In the genomic region with DNA sequence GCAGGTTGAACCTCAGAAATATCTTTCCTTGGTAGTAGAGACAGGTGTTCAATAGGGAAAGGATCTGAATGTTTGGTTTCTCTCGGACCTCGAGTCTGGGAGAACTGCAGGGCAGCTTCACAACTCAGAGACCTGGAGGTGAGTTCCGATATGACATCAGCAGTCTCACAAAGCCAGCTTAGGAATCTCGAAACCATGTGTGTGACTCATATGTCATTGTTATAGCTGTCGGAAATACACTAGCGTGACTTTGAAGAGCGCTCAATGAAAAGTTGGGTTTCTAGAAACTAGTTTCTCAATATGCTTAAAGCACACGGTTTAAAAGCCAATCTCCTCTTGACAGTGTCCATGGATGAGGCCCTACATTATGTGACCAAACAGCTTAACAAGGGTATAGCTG, we compare ENCODE assay signal across 27 mouse cellular contexts.
"Had no signal": no experiment of that assay in that cellular context is flagged by ENCODE, and none has a peak within 500 bp of the region (broad histone marks: within the 10 kb centered on the region; RNA-seq: fewer than 3 reads in every experiment).

No protein-coding gene starts in this region.

- ATAC-seq: forebrain, embryonic 13.5 days; forebrain, embryonic 14.5 days; forebrain, embryonic 15.5 days; forebrain, embryonic 16.5 days; forebrain, postnatal 0 days had no signal

- H3K4me2 ChIP-seq: embryonic facial prominence, embryonic 12.5 days; embryonic facial prominence, embryonic 13.5 days; embryonic facial prominence, embryonic 15.5 days; forebrain, embryonic 12.5 days; forebrain, embryonic 13.5 days; forebrain, embryonic 15.5 days had no signal

- H3K9ac ChIP-seq: embryonic facial prominence, embryonic 12.5 days; embryonic facial prominence, embryonic 13.5 days; embryonic facial prominence, embryonic 15.5 days; forebrain, embryonic 12.5 days; forebrain, embryonic 13.5 days; forebrain, embryonic 15.5 days; forebrain, postnatal 0 days had no signal

- H3K4me3 ChIP-seq: embryonic facial prominence, embryonic 10.5 days; embryonic facial prominence, embryonic 12.5 days; embryonic facial prominence, embryonic 13.5 days; embryonic facial prominence, embryonic 15.5 days; erythroblast, embryonic 14.5 days; forebrain, embryonic 10.5 days; forebrain, embryonic 12.5 days; forebrain, embryonic 13.5 days; forebrain, embryonic 15.5 days; gastrocnemius, adult 2 months; heart, adult 2 months had no signal

- H3K9me3 ChIP-seq: embryonic facial prominence, embryonic 10.5 days; embryonic facial prominence, embryonic 12.5 days; embryonic facial prominence, embryonic 13.5 days; embryonic facial prominence, embryonic 15.5 days; forebrain, embryonic 10.5 days; forebrain, embryonic 12.5 days; forebrain, embryonic 13.5 days; forebrain, embryonic 15.5 days had no signal

- H3K27ac ChIP-seq: embryonic facial prominence, embryonic 10.5 days; embryonic facial prominence, embryonic 12.5 days; embryonic facial prominence, embryonic 13.5 days; embryonic facial prominence, embryonic 15.5 days; forebrain, embryonic 10.5 days; forebrain, embryonic 12.5 days; forebrain, embryonic 13.5 days; forebrain, embryonic 15.5 days; gastrocnemius, adult 2 months; heart, adult 2 months had no signal

- DNase-seq: cerebellum, adult 8-10 months; cerebellum, adult 9-11 months; cerebellum, postnatal 10 days; cerebellum, postnatal 14 days; cerebellum, postnatal 25 days; cerebellum, postnatal 36 days; embryo, embryonic 11 days; forebrain, postnatal 0 days; gastrocnemius, adult 2 months; gastrocnemius, postnatal 10 days; gastrocnemius, postnatal 14 days; gastrocnemius, postnatal 25 days; gastrocnemius, postnatal 36 days; heart, adult 11 months; heart, adult 18-20 months; heart, adult 2 months had no signal

- H3K4me1 ChIP-seq: embryonic facial prominence, embryonic 10.5 days; embryonic facial prominence, embryonic 12.5 days; embryonic facial prominence, embryonic 13.5 days; embryonic facial prominence, embryonic 15.5 days; forebrain, embryonic 10.5 days; forebrain, embryonic 12.5 days; forebrain, embryonic 13.5 days; forebrain, embryonic 15.5 days had no signal

- H3K27me3 ChIP-seq: embryonic facial prominence, embryonic 12.5 days; embryonic facial prominence, embryonic 13.5 days; embryonic facial prominence, embryonic 15.5 days; forebrain, embryonic 12.5 days; forebrain, embryonic 13.5 days; forebrain, embryonic 15.5 days had no signal

- H3K36me3 ChIP-seq: embryonic facial prominence, embryonic 10.5 days; embryonic facial prominence, embryonic 12.5 days; embryonic facial prominence, embryonic 13.5 days; embryonic facial prominence, embryonic 15.5 days; forebrain, embryonic 10.5 days; forebrain, embryonic 12.5 days; forebrain, embryonic 15.5 days had no signal
